Mouse (Mus musculus) testis, adult 2 months (tissue): ENCODE data around the gene Phf2.

Experiments
- CTCF ChIP-seq: fragments of 200-500 bp; IDR thresholded peaks from 2 replicates; pipeline ENCODE4 v1.5.1; 2012; ENCODE audit warnings: low read depth, mild to moderate bottlenecking, inconsistent platforms, low read length, moderate library complexity; ENCODE audit not compliant: control insufficient read depth, insufficient read depth, insufficient replicate concordance
- POLR2A ChIP-seq: fragments of 200-500 bp; IDR thresholded peaks from 2 replicates; pipeline ENCODE4 v1.6.1; 2012; ENCODE audit warnings: low read depth, mild to moderate bottlenecking, inconsistent platforms, low read length, moderate library complexity; ENCODE audit not compliant: control insufficient read depth

DNA sequence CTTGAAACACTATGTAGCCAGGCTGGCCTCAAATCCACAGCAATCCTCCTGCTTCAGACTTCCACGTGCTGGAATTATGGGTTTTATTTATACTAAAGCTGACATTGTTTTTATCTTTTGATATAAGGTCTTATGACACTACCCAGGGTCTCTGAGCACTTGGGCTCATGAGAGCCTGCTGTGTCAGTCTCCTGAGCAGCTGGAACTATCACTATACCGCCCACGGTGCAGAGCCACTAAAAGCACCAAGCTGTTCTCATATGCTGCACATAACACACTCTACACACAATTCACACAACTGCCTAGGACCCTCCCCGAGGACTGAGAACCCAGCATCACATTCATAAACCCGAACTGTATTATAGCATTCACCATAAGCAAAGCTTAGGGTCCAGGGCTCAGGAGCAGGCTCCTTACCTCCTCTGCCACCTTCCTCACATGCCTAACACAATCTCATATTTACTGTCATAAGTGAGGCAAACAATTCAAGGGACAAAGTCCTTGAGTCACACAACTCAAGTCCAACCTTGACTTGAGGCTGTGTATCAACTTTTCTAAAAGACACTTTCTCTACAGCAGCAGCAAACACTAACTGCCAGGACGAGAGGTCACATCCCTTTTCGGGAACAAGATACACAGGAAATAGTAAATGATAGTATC lies 49.0 kb upstream of the Phf2 start:
- TF ChIP-seq CTCF = no peak
- TF ChIP-seq POLR2A = no peak
